Mouse (Mus musculus) forebrain, embryonic 12.5 days (tissue): ENCODE measurements around the gene Abcc10. TPM values are rescaled to one million over a fixed set of nuclear protein-coding genes. Genes with fewer than 3 reads are reported as not detected.

ENCODE experiments used
- ATAC-seq: fragments of 200-750 bp; cut with Nextera tagmentation; 2 replicates; pipeline ENCODE4 v1.8.0; 2017; ENCODE audit warnings: moderate TSS enrichment; ENCODE audit not compliant: low FRiP score
- H3K27ac ChIP-seq: fragments of 300-500 bp; sonication (generic); 2 replicates; pipeline ENCODE4 v1.5.1; 2016; ENCODE audit warnings: mild to moderate bottlenecking
- H3K27me3 ChIP-seq: fragments of 300-500 bp; sonication (generic); 2 replicates; pipeline ENCODE4 v1.6.1; 2016; ENCODE audit warnings: mild to moderate bottlenecking
- H3K36me3 ChIP-seq: fragments of 300-500 bp; sonication (generic); replicated peaks from 2 replicates; pipeline ENCODE4 v1.6.1; 2016; ENCODE audit warnings: mild to moderate bottlenecking
- H3K4me1 ChIP-seq: fragments of 300-500 bp; sonication (generic); 2 replicates; pipeline ENCODE4 v1.6.1; 2016
- H3K4me2 ChIP-seq: fragments of 300-500 bp; sonication (generic); 2 replicates; pipeline ENCODE4 v1.6.1; 2016; ENCODE audit warnings: mild to moderate bottlenecking, moderate library complexity
- H3K4me3 ChIP-seq: fragments of 300-500 bp; sonication (generic); replicated peaks from 2 replicates; pipeline ENCODE4 v1.5.1; 2016; ENCODE audit warnings: mild to moderate bottlenecking
- H3K9ac ChIP-seq: fragments of 300-500 bp; sonication (generic); 2 replicates; pipeline ENCODE4 v1.6.1; 2016; ENCODE audit warnings: mild to moderate bottlenecking
- H3K9me3 ChIP-seq: fragments of 300-500 bp; sonication (generic); 2 replicates; pipeline ENCODE4 v1.6.1; 2016
- WGBS: fragments of 180-500 bp; shearing (Covaris S2); methylation state at CpG from one replicate; pipeline ENCODE4 v1.1.7; 2016; 5-methylcytosine and 5-hydroxymethylcytosine counted together
- polyA plus RNA-seq: library from polyadenylated mRNA; unstranded; fragments of >200 nt; fragmentation: Nextera tagmentation; extraction: Ambion mirVana; gene quantifications from 2 replicates; pipeline ENCODE4 v1.2.1, GENCODE M21; 2016

Gene Abcc10
- 7.6 and 8.7 TPM in 2 replicates for polyA plus RNA-seq

- H3K4me3 ChIP-seq: peak within 1 kb of the TSS; percentile 72
- no peaks in the 10 kb centered on the region for H3K9me3 ChIP-seq
- peaks cover 12% of the 10 kb centered on the region; the same call in 1 of the 2 replicates for H3K36me3 ChIP-seq
- peak within 1 kb of the TSS; percentile 85 for H3K4me2 ChIP-seq
- peak; percentile 98 for ATAC-seq
- peak within 1 kb of the TSS; percentile 85 for H3K9ac ChIP-seq
- H3K27ac ChIP-seq: peak within 1 kb of the TSS; percentile 96
- H3K4me1 ChIP-seq: peaks cover 11% of the 10 kb centered on the region
- under 1% methylated on average over 40 of the region's 40 CpGs for WGBS
- H3K27me3 ChIP-seq: 0 out of 2 replicates have a peak, but pooled peaks cover 3% of the 10 kb centered on the region
Measured at GRCm38 (mm10) chr17:46327906-46328534, at the start of gene Abcc10. Abcc10 (minus strand) TSS chr17:46328352.

- Histone ChIP-seq H3K9ac (no peak overlapping the region), H3K27ac (no peak overlapping the region), H3K4me2 (no peak overlapping the region), H3K27me3 (no peaks in the 10 kb centered on the region), H3K4me1 (no peaks in the 10 kb centered on the region), H3K36me3 (no peaks in the 10 kb centered on the region), H3K9me3 (no peaks in the 10 kb centered on the region), H3K4me3 (no peak overlapping the region)
- whole genome bisulfite sequencing: 77% methylated on average over 3 of the region's 3 CpGs
- ATAC-seq: no peak
Measured at GRCm38 (mm10) chr17:46371783-46372182, 43.6 kb upstream of the Abcc10 start.

- Histone ChIP-seq H3K4me3 (no peak overlapping the region), H3K27me3 (no peaks in the 10 kb centered on the region), H3K4me2 (no peak overlapping the region), H3K9ac (no peak overlapping the region), H3K4me1 (no peaks in the 10 kb centered on the region), H3K27ac (no peak overlapping the region), H3K36me3 (no peaks in the 10 kb centered on the region), H3K9me3 (0 out of 2 replicates have a peak, but pooled peaks cover 4% of the 10 kb centered on the region)
- no peak for ATAC-seq
- 84% methylated on average over 8 of the region's 8 CpGs for WGBS
Measured at GRCm38 (mm10) chr17:46351026-46351700, 23.0 kb upstream of the Abcc10 start.

- Histone ChIP-seq H3K27ac (no peak overlapping the region), H3K4me2 (no peak overlapping the region), H3K9ac (no peak overlapping the region), H3K4me1 (no peaks in the 10 kb centered on the region), H3K36me3 (no peaks in the 10 kb centered on the region), H3K27me3 (no peaks in the 10 kb centered on the region), H3K4me3 (no peak overlapping the region), H3K9me3 (peaks cover 10% of the 10 kb centered on the region; the same call in 1 of the 2 replicates)
- 86% methylated on average over 7 of the region's 7 CpGs for WGBS
- ATAC-seq: no peak
Measured at GRCm38 (mm10) chr17:46341208-46341607, 13.1 kb upstream of the Abcc10 start.

- Histone ChIP-seq H3K27me3 (0 out of 2 replicates have a peak, but pooled peaks cover 3% of the 10 kb centered on the region), H3K4me1 (no peaks in the 10 kb centered on the region), H3K9ac (no peak overlapping the region), H3K36me3 (no peaks in the 10 kb centered on the region), H3K27ac (no peak overlapping the region), H3K4me3 (no peak overlapping the region), H3K9me3 (no peaks in the 10 kb centered on the region; the same call in 1 of the 2 replicates), H3K4me2 (no peak overlapping the region)
- WGBS: 25% methylated on average over 5 of the region's 5 CpGs
- ATAC-seq: no peak
Measured at GRCm38 (mm10) chr17:46336475-46336874, 8.3 kb upstream of the Abcc10 start.

DNA sequence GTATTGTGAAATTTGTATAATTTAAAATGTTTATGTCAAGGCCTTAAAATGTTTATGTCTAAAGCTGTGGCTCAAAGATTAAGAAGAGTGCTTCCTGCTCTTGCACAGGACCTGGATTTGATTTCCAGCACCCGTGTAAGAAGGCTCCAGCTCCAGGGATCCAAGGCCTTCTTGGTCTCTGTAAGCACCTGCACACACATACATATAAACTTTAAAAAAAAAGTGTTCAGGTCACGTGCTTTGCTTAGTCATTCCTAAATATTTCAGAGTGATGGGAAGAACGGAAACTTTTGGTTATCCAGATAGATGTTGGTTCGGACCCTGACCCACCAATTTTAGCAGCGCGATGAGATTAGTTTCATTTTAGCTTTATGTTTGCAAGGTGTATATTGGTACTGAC, 571 bp upstream of the Abcc10 start:
- Histone ChIP-seq H3K9me3 (no peaks in the 10 kb centered on the region; the same call in 1 of the 2 replicates), H3K4me2 (peak overlapping the region; percentile 85), H3K27me3 (0 out of 2 replicates have a peak, but pooled peaks cover 3% of the 10 kb centered on the region), H3K9ac (peak overlapping the region; percentile 36; the same call in 1 of the 2 replicates), H3K36me3 (peaks cover 6% of the 10 kb centered on the region; the same call in 1 of the 2 replicates), H3K27ac (peak overlapping the region; percentile 61; the same call in 1 of the 2 replicates), H3K4me3 (peak overlapping the region; percentile 72; the same call in 1 of the 2 replicates), H3K4me1 (peaks cover 11% of the 10 kb centered on the region)
- ATAC-seq: no peak
- WGBS: 76% methylated on average over 6 of the region's 6 CpGs

- no peak for ATAC-seq
- H3K36me3 ChIP-seq: peaks cover 14% of the 10 kb centered on the region; the same call in 1 of the 2 replicates
- H3K4me2 ChIP-seq: peak overlapping the region; percentile 85
- H3K9ac ChIP-seq: peak overlapping the region; percentile 85
- H3K27ac ChIP-seq: peak overlapping the region; percentile 96
- no peaks in the 10 kb centered on the region for H3K9me3 ChIP-seq
- WGBS: 4% methylated on average over 27 of the region's 27 CpGs
- peaks cover 11% of the 10 kb centered on the region for H3K4me1 ChIP-seq
- H3K27me3 ChIP-seq: no peaks in the 10 kb centered on the region
- peak overlapping the region; percentile 72 for H3K4me3 ChIP-seq
Measured at GRCm38 (mm10) chr17:46327413-46327905, 693 bp downstream of the Abcc10 start.

DNA sequence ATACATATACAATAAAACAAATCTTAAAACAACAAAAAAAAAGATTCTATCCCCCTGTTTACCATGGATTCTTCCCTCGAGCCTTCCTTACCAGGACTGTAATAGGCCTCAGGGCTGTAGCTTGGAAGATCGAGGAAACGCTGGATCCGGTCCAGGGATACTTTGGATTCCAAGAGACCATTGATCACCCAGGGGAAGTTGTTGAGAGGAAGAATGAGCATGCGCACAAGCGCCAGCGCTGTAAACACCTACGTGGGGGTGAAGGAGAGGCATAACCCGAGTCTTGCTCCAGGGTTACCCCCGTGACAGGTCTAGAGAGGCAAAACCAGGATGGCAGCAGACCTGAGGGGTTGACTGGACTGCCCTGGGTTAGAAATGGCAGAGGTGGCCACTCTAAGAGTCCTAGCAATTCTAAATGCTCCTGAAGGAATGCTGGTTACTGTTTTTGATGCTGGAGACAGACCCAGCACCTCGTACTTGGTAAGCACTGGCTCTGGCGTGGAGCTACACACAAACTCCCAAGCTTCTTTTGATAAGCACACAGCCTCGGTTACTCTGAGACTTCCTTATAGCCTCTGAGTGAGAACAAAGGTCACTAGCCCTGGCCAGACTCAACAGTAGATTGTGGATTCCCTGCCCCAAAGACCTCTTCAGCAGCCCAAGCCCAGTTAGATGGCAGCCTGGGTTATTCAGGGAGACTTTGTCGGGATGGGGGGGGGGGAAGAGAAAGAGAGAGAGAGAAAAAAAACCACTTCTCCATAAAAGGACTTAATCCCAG, 5.9 kb downstream of the Abcc10 start:
- peaks cover 21% of the 10 kb centered on the region for H3K36me3 ChIP-seq
- 90% methylated on average over 14 of the region's 14 CpGs for WGBS
- H3K27ac ChIP-seq: no peak overlapping the region
- H3K4me3 ChIP-seq: no peak overlapping the region
- H3K9me3 ChIP-seq: no peaks in the 10 kb centered on the region
- no peak for ATAC-seq
- H3K9ac ChIP-seq: no peak overlapping the region
- H3K27me3 ChIP-seq: no peaks in the 10 kb centered on the region
- peaks cover 7% of the 10 kb centered on the region for H3K4me1 ChIP-seq
- no peak overlapping the region for H3K4me2 ChIP-seq

DNA sequence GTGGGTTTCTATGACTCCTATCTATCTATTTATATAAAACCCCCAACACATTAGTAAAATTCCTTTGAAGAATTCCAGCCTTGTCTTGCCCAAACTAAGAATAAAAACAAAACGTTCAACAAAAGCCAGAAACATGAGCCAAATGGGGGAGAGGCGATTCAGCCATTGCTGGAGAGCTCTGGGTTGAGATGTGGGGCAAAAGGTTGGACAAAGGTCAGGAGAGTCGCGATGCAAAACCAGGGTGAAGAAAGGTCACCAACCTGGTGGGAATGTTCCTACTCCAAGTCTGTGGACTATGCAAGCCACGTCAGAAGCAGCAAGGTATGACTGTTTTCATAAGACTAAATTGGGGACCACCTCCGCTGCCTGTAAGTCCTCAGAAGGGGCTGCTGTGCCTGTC, 7.7 kb downstream of the Abcc10 start:
- Histone ChIP-seq H3K4me2 (no peak overlapping the region), H3K36me3 (peaks cover 21% of the 10 kb centered on the region), H3K9ac (no peak overlapping the region), H3K27me3 (no peaks in the 10 kb centered on the region), H3K4me1 (no peaks in the 10 kb centered on the region), H3K9me3 (no peaks in the 10 kb centered on the region), H3K4me3 (no peak overlapping the region), H3K27ac (no peak overlapping the region)
- 86% methylated on average over 6 of the region's 6 CpGs for WGBS
- no peak for ATAC-seq

DNA sequence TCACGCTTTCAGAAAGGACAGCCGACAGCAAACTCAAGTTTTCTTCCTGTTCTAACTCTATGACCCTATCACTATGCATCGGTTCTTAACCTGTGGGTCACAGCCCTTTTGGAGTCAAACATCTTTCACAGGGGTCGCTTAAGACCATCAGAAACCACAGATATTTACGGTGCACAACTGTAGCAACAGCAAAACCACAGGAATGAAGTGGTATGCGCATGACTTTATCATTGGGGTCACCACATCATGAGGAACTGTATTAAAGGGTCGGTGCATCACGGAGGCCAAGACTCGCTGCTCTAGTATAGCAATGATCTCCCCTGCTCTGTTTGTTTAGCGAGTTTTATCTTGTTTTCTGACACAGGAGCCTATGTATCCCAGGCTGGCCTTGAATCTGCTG, 12.3 kb downstream of the Abcc10 start:
- H3K4me1 ChIP-seq: no peaks in the 10 kb centered on the region
- H3K9ac ChIP-seq: no peak overlapping the region
- H3K9me3 ChIP-seq: no peaks in the 10 kb centered on the region
- WGBS: 93% methylated on average over 10 of the region's 10 CpGs
- H3K4me2 ChIP-seq: no peak overlapping the region
- no peak overlapping the region for H3K4me3 ChIP-seq
- ATAC-seq: no peak
- H3K27ac ChIP-seq: no peak overlapping the region
- H3K27me3 ChIP-seq: no peaks in the 10 kb centered on the region
- H3K36me3 ChIP-seq: peaks cover 3% of the 10 kb centered on the region

DNA sequence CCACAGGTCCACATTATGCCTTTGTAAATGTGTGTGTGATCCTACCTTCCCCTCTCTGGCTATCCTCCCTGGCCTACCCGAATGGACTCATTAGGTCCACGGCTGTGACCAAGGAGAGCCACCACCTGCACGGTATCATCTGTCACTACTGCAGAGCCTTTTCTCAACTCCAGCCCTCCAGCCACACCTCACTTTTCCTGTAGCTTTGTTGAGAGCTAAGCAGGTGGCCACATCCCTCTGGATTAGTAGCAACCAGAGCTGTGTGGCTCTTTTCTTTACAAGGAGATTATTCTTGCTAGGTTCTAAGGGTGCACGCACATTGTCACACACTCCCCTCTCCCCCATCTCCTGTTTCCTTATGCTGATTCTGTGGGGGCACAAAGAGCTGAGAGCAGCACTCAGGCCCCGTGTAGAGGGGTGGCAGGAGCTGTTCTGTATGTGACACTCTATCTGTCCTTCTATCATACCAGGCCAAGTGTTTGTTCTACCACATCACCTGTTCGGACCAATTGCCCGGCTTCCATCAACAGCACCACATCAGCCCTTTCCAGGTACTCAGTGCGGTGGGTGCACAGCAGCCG, 14.9 kb downstream of the Abcc10 start:
- H3K4me1 ChIP-seq: no peaks in the 10 kb centered on the region
- no peak for ATAC-seq
- H3K4me3 ChIP-seq: no peak overlapping the region
- H3K27ac ChIP-seq: no peak overlapping the region
- 84% methylated on average over 9 of the region's 9 CpGs for WGBS
- no peaks in the 10 kb centered on the region for H3K27me3 ChIP-seq
- H3K9ac ChIP-seq: no peak overlapping the region
- H3K4me2 ChIP-seq: no peak overlapping the region
- no peaks in the 10 kb centered on the region; the same call in 1 of the 2 replicates for H3K36me3 ChIP-seq
- no peaks in the 10 kb centered on the region for H3K9me3 ChIP-seq
